In the genomic region with DNA sequence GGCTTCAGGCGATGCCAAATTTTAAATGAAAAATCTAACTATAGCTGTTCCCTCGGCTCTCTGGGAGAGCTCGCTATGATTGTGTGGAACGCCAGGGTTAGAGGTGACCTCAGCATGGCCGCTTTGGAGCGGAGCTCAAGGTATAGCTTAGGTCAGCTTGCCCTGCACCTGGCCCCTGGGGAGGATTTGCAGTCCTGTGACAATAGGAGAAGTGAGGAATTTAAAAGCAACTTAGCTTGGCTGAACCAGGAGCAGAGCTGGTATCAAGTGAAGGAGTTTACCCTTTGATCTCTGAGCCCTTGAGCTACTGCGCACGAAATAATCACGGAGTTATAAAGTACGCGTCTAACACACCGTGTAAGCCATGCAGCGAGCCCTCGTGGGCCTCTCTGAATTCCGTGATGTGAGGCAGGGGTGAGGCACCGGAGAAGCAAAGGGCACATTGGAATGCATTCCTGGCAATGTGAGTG, we compare ENCODE assay signal across 7 mouse cellular contexts.
A peak's percentile ranks its signal among the peaks of the same experiment; 100 is the strongest.
DNase-seq lines count a peak whose midpoint lies in the region; ATAC-seq and TF ChIP-seq lines count a peak whose summit lies in the region.

No protein-coding gene starts in this region.

- ATAC-seq in forebrain, embryonic 11.5 days (replicated peaks; ENCODE audit: low FRiP score), result peak; percentile 81
- peak; percentile 76 for ATAC-seq in hindbrain, postnatal 0 days
- no peak for ATAC-seq in liver, embryonic 14.5 days (ENCODE audit: insufficient read depth)
- ATAC-seq in stomach, embryonic 14.5 days (ENCODE audit: insufficient number of reproducible peaks, insufficient read depth, low FRiP score, low read depth), result peak; percentile 69

- no peak for TF ChIP-seq CTCF in E14TG2a.4 (conservative IDR thresholded peaks at IDR 0.05; ENCODE audit: low read length)
- TF ChIP-seq CTCF in hindbrain, postnatal 0 days (IDR thresholded peaks at IDR 0.05; ENCODE audit: low read depth), result no peak
- TF ChIP-seq CTCF in liver, embryonic 14.5 days (IDR thresholded peaks at IDR 0.05; ENCODE audit: low read depth), result no peak

- peaks cover 4% of the 10 kb centered on the region; the same call in 1 of the 2 replicates for H3K9me3 ChIP-seq in E14TG2a.4 (ENCODE audit: low read length)
- no peaks in the 10 kb centered on the region for H3K9me3 ChIP-seq in forebrain, embryonic 11.5 days (ENCODE audit: control insufficient read depth, low read length)
- H3K9me3 ChIP-seq in hindbrain, postnatal 0 days (ENCODE audit: low read length), result no peaks in the 10 kb centered on the region
- H3K9me3 ChIP-seq in liver, embryonic 14.5 days (ENCODE audit: control insufficient read depth, low read length), result no peaks in the 10 kb centered on the region
- H3K9me3 ChIP-seq in stomach, embryonic 14.5 days (ENCODE audit: control insufficient read depth, low read depth, low read length), result no peaks in the 10 kb centered on the region

- DNase-seq in Muller cell, postnatal 12 days (ENCODE audit: inconsistent ontology term), result peak; percentile 46
- DNase-seq in forebrain, embryonic 11.5 days (ENCODE audit: low spot score), result peak; percentile 54
- peak; percentile 48 for DNase-seq in hindbrain, postnatal 0 days (ENCODE audit: low spot score)
- no peak for DNase-seq in liver, embryonic 14.5 days (ENCODE audit: low read depth in 3 of 3, low spot score in 3 of 3)
- DNase-seq in layer of hippocampus, adult 8-10 months (ENCODE audit: low spot score in 2 of 2), result no peak

- WGBS in forebrain, embryonic 11.5 days, result 3% methylated on average over 16 of the region's 16 CpGs
- WGBS in hindbrain, postnatal 0 days, result 5% methylated on average over 16 of the region's 16 CpGs
- 15% methylated on average over 16 of the region's 16 CpGs for WGBS in liver, embryonic 14.5 days (ENCODE audit: insufficient replicate concordance)
- WGBS in stomach, embryonic 14.5 days, result 3% methylated on average over 16 of the region's 16 CpGs

- 0 out of 2 replicates have a peak overlapping the region, but pooled peaks have one; percentile 29 for H3K4me3 ChIP-seq in E14TG2a.4 (replicated peaks; ENCODE audit: low read length)
- peak overlapping the region; percentile 16; the same call in 1 of the 2 replicates for H3K4me3 ChIP-seq in forebrain, embryonic 11.5 days (ENCODE audit: low read depth, low read length)
- peak overlapping the region; percentile 23 for H3K4me3 ChIP-seq in hindbrain, postnatal 0 days (ENCODE audit: low read length)
- no peak overlapping the region for H3K4me3 ChIP-seq in liver, embryonic 14.5 days (ENCODE audit: insufficient read depth in 1 of 2, low read depth in 2 of 2, low read length in 2 of 2)
- H3K4me3 ChIP-seq in stomach, embryonic 14.5 days (ENCODE audit: low read depth, low read length), result 0 out of 2 replicates have a peak overlapping the region, but pooled peaks have one; percentile 7

- H3K27me3 ChIP-seq in E14TG2a.4 (ENCODE audit: insufficient read depth, low read length), result no peaks in the 10 kb centered on the region; the same call in 1 of the 2 replicates
- H3K27me3 ChIP-seq in forebrain, embryonic 11.5 days (ENCODE audit: control insufficient read depth, insufficient read depth, low read length), result no peaks in the 10 kb centered on the region
- H3K27me3 ChIP-seq in hindbrain, postnatal 0 days (ENCODE audit: insufficient read depth, low read length), result no peaks in the 10 kb centered on the region
- H3K27me3 ChIP-seq in liver, embryonic 14.5 days (ENCODE audit: control insufficient read depth, insufficient read depth, low read length), result no peaks in the 10 kb centered on the region
- H3K27me3 ChIP-seq in stomach, embryonic 14.5 days (ENCODE audit: control insufficient read depth, insufficient read depth, low read length), result no peaks in the 10 kb centered on the region

- H3K36me3 ChIP-seq in E14TG2a.4 (ENCODE audit: insufficient read depth, low read length), result no peaks in the 10 kb centered on the region
- no peaks in the 10 kb centered on the region for H3K36me3 ChIP-seq in forebrain, embryonic 11.5 days (ENCODE audit: control insufficient read depth, insufficient read depth, low read length)
- H3K36me3 ChIP-seq in hindbrain, postnatal 0 days (ENCODE audit: insufficient read depth, low read length), result no peaks in the 10 kb centered on the region
- H3K36me3 ChIP-seq in liver, embryonic 14.5 days (replicated peaks; ENCODE audit: control insufficient read depth, insufficient read depth, low read depth), result no peaks in the 10 kb centered on the region
- no peaks in the 10 kb centered on the region for H3K36me3 ChIP-seq in stomach, embryonic 14.5 days (ENCODE audit: control insufficient read depth, insufficient read depth, low read length)

- peak overlapping the region; percentile 37 for H3K9ac ChIP-seq in forebrain, embryonic 11.5 days (ENCODE audit: low read length)
- H3K9ac ChIP-seq in hindbrain, postnatal 0 days (replicated peaks; ENCODE audit: low read length), result peak overlapping the region; percentile 19; the same call in 1 of the 2 replicates
- no peak overlapping the region for H3K9ac ChIP-seq in liver, embryonic 14.5 days (replicated peaks)
- H3K9ac ChIP-seq in stomach, embryonic 14.5 days (replicated peaks; ENCODE audit: low read depth, low read length), result no peak overlapping the region

- H3K4me2 ChIP-seq in forebrain, embryonic 11.5 days (ENCODE audit: low read depth, low read length, severe bottlenecking), result peak overlapping the region; percentile 50
- peak overlapping the region; percentile 57 for H3K4me2 ChIP-seq in hindbrain, postnatal 0 days (ENCODE audit: low read depth, low read length)
- H3K4me2 ChIP-seq in liver, embryonic 14.5 days (ENCODE audit: low read depth), result peak overlapping the region; percentile 32
- peak overlapping the region; percentile 42 for H3K4me2 ChIP-seq in stomach, embryonic 14.5 days (replicated peaks; ENCODE audit: low read depth, low read length)

- no peak for TF ChIP-seq EP300 in liver, embryonic 14.5 days (IDR thresholded peaks at IDR 0.05; ENCODE audit: low read depth)

- H3K4me1 ChIP-seq in E14TG2a.4 (replicated peaks; ENCODE audit: low read depth, low read length), result peaks cover 8% of the 10 kb centered on the region
- 0 out of 2 replicates have a peak, but pooled peaks cover 5% of the 10 kb centered on the region for H3K4me1 ChIP-seq in forebrain, embryonic 11.5 days (replicated peaks; ENCODE audit: control insufficient read depth, insufficient read depth, low read length)
- H3K4me1 ChIP-seq in hindbrain, postnatal 0 days (ENCODE audit: insufficient read depth, low read length), result peaks cover 6% of the 10 kb centered on the region; the same call in 1 of the 2 replicates
- no peaks in the 10 kb centered on the region for H3K4me1 ChIP-seq in liver, embryonic 14.5 days (replicated peaks; ENCODE audit: control insufficient read depth in 2 of 2, insufficient read depth in 2 of 2, low read length in 1 of 2)
- H3K4me1 ChIP-seq in stomach, embryonic 14.5 days (ENCODE audit: control insufficient read depth, insufficient read depth, low read length), result no peaks in the 10 kb centered on the region

- no peak overlapping the region for H3K27ac ChIP-seq in forebrain, embryonic 11.5 days (ENCODE audit: low read depth, low read length)
- peak overlapping the region; percentile 32 for H3K27ac ChIP-seq in hindbrain, postnatal 0 days
- H3K27ac ChIP-seq in liver, embryonic 14.5 days, result no peak overlapping the region
- no peak overlapping the region for H3K27ac ChIP-seq in stomach, embryonic 14.5 days (ENCODE audit: low read length)

Comparison
In these comparisons a context has a peak if more than half of its experiments do, and no peak if none do; other contexts are left out.
1. H3K4me3 ChIP-seq: peak in E14TG2a.4 (single experiment), forebrain, embryonic 11.5 days (single experiment), hindbrain, postnatal 0 days (single experiment) and stomach, embryonic 14.5 days (single experiment); none in liver, embryonic 14.5 days (0 of 2).
2. DNase-seq: peak in Muller cell, postnatal 12 days (single experiment), forebrain, embryonic 11.5 days (single experiment) and hindbrain, postnatal 0 days (single experiment); none in liver, embryonic 14.5 days (0 of 3) and layer of hippocampus, adult 8-10 months (0 of 2).
3. H3K9ac ChIP-seq: peak in forebrain, embryonic 11.5 days (single experiment) and hindbrain, postnatal 0 days (single experiment); none in liver, embryonic 14.5 days (single experiment) and stomach, embryonic 14.5 days (single experiment).
4. Peak in every context shown above with its lines, with median percentiles within 50 percentile points of each other: H3K4me2 ChIP-seq.